Mouse (Mus musculus): Measurements from ENCODE around the gene Rbfox1. TPM values are rescaled to one million over a fixed set of nuclear protein-coding genes. Genes with fewer than 3 reads are reported as not detected.

Gene Rbfox1
- polyA plus RNA-seq, 1 experiment from 2014 or later = 4.5 TPM

GRCm38 (mm10) chr16:7347522-7348165 is 1462.5 kb downstream of the Rbfox1 start:
- 69% methylated on average over 7 of the region's 7 CpGs for WGBS
- Histone ChIP-seq H3K4me2 (ENCODE audit: low read depth, low read length) (no peak overlapping the region), H3K27me3 (ENCODE audit: control insufficient read depth, insufficient read depth, low read length) (no peaks in the 10 kb centered on the region), H3K9me3 (replicated peaks; ENCODE audit: control insufficient read depth, low read length) (no peaks in the 10 kb centered on the region), H3K4me3 (replicated peaks; ENCODE audit: low read length) (no peak overlapping the region), H3K36me3 (ENCODE audit: control insufficient read depth, insufficient read depth, low read length) (no peaks in the 10 kb centered on the region), H3K4me1 (ENCODE audit: control insufficient read depth, insufficient read depth, low read length) (no peaks in the 10 kb centered on the region), H3K9ac (ENCODE audit: low read length) (no peak overlapping the region), H3K27ac (ENCODE audit: low read length) (no peak overlapping the region)
- no peak for ATAC-seq (ENCODE audit: insufficient read depth, low FRiP score)

DNA sequence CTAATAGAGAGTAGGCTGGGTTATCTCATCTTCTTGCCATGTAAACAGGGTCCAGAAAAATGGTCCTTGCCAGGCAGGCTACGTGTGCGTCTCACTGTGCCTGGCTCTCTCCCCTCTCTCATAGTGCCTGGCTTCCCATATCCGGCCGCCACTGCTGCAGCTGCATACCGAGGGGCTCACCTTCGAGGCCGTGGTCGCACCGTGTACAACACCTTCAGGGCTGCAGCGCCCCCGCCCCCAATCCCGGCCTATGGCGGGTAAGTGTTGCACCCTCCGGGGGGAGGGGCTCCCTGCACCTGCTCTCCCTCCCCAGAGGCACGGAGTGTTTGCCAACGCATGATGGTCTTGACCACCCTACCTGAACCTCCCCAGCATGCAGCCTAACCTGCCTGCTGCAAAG is 1467.7 kb downstream of the Rbfox1 start:
- no peaks in the 10 kb centered on the region for H3K27me3 ChIP-seq (ENCODE audit: control insufficient read depth, insufficient read depth, low read length)
- H3K4me3 ChIP-seq (replicated peaks; ENCODE audit: low read length) = no peak overlapping the region
- no peaks in the 10 kb centered on the region for H3K36me3 ChIP-seq (ENCODE audit: control insufficient read depth, insufficient read depth, low read length)
- no peak overlapping the region for H3K4me2 ChIP-seq (ENCODE audit: low read depth, low read length)
- no peak overlapping the region for H3K9ac ChIP-seq (ENCODE audit: low read length)
- 52% methylated on average over 16 of the region's 16 CpGs for WGBS
- H3K9me3 ChIP-seq (replicated peaks; ENCODE audit: control insufficient read depth, low read length) = no peaks in the 10 kb centered on the region
- no peaks in the 10 kb centered on the region for H3K4me1 ChIP-seq (ENCODE audit: control insufficient read depth, insufficient read depth, low read length)
- H3K27ac ChIP-seq (ENCODE audit: low read length) = no peak overlapping the region
- ATAC-seq (ENCODE audit: insufficient read depth, low FRiP score) = no peak

DNA sequence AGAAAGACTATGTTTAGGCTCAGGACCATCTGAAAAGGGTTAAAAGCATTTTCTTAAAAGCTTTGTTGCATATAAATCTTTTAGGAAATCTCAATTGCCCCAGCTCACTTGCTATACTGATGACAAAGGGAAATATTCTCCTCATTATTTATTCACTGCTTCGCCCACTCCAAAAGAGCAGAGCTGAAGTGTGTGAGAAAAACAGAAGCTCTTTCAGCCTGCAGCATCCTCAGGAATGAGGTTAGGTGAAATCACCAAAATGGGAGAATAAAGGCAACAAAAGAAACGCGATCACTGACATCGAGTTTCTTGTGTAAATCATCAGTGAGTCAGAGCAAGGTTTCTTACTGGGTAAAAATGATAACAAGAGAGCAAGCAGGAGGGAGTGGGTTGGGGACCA is 1469.0 kb downstream of the Rbfox1 start:
- 50% methylated on average over 4 of the region's 4 CpGs for WGBS

GRCm38 (mm10) chr16:7359043-7359442 is 1473.9 kb downstream of the Rbfox1 start:
- H3K4me3 ChIP-seq (replicated peaks; ENCODE audit: low read length) = no peak overlapping the region
- no peak overlapping the region for H3K27ac ChIP-seq (ENCODE audit: low read length)
- H3K27me3 ChIP-seq (ENCODE audit: control insufficient read depth, insufficient read depth, low read length) = no peaks in the 10 kb centered on the region
- ATAC-seq (ENCODE audit: insufficient read depth, low FRiP score) = no peak
- no peaks in the 10 kb centered on the region for H3K9me3 ChIP-seq (replicated peaks; ENCODE audit: control insufficient read depth, low read length)
- H3K36me3 ChIP-seq (ENCODE audit: control insufficient read depth, insufficient read depth, low read length) = no peaks in the 10 kb centered on the region
- no peak overlapping the region for H3K4me2 ChIP-seq (ENCODE audit: low read depth, low read length)
- WGBS = 79% methylated on average over 5 of the region's 5 CpGs
- no peak overlapping the region for H3K9ac ChIP-seq (ENCODE audit: low read length)
- no peaks in the 10 kb centered on the region for H3K4me1 ChIP-seq (ENCODE audit: control insufficient read depth, insufficient read depth, low read length)

More for the DNA sequence above, 1469.0 kb downstream of the Rbfox1 start:
- no peaks in the 10 kb centered on the region for H3K9me3 ChIP-seq (replicated peaks; ENCODE audit: control insufficient read depth, low read length)
- no peaks in the 10 kb centered on the region for H3K4me1 ChIP-seq (ENCODE audit: control insufficient read depth, insufficient read depth, low read length)
- no peaks in the 10 kb centered on the region for H3K36me3 ChIP-seq (ENCODE audit: control insufficient read depth, insufficient read depth, low read length)
- H3K27ac ChIP-seq (ENCODE audit: low read length) = no peak overlapping the region
- H3K27me3 ChIP-seq (ENCODE audit: control insufficient read depth, insufficient read depth, low read length) = no peaks in the 10 kb centered on the region
- H3K4me3 ChIP-seq (replicated peaks; ENCODE audit: low read length) = no peak overlapping the region
- ATAC-seq (ENCODE audit: insufficient read depth, low FRiP score) = no peak
- no peak overlapping the region for H3K9ac ChIP-seq (ENCODE audit: low read length)
- H3K4me2 ChIP-seq (ENCODE audit: low read depth, low read length) = no peak overlapping the region

GRCm38 (mm10) chr16:7360706-7361105 is 1475.6 kb downstream of the Rbfox1 start:
- no peak for ATAC-seq (ENCODE audit: insufficient read depth, low FRiP score)
- WGBS = 81% methylated on average over 1 of the region's 1 CpGs
- Histone ChIP-seq H3K27ac (ENCODE audit: low read length) (no peak overlapping the region), H3K4me2 (ENCODE audit: low read depth, low read length) (no peak overlapping the region), H3K27me3 (ENCODE audit: control insufficient read depth, insufficient read depth, low read length) (no peaks in the 10 kb centered on the region), H3K4me1 (ENCODE audit: control insufficient read depth, insufficient read depth, low read length) (no peaks in the 10 kb centered on the region), H3K36me3 (ENCODE audit: control insufficient read depth, insufficient read depth, low read length) (no peaks in the 10 kb centered on the region), H3K9me3 (replicated peaks; ENCODE audit: control insufficient read depth, low read length) (no peaks in the 10 kb centered on the region), H3K4me3 (replicated peaks; ENCODE audit: low read length) (no peak overlapping the region), H3K9ac (ENCODE audit: low read length) (no peak overlapping the region)

DNA sequence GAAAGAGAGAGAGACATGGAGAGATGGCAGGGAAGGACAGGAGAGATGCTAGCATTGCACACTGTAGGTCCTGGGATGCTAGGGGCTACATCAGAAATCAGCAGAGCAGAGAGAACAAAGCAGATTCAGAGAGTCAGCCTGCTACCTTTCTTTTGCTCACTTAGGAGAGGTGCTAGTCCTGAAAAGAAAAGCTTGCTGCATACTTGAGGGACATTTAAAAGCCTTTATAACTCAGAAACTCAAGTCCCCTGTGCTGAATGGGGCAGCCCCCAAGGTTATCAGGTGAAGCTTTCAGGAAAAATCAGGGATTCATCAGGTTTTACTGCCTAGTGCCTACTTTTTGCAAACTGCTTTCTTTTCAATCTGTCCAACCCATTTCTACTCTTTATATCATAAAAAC is 1480.7 kb downstream of the Rbfox1 start:
- Histone ChIP-seq H3K36me3 (ENCODE audit: control insufficient read depth, insufficient read depth, low read length) (no peaks in the 10 kb centered on the region), H3K27me3 (ENCODE audit: control insufficient read depth, insufficient read depth, low read length) (no peaks in the 10 kb centered on the region), H3K9me3 (replicated peaks; ENCODE audit: control insufficient read depth, low read length) (no peaks in the 10 kb centered on the region), H3K27ac (ENCODE audit: low read length) (no peak overlapping the region), H3K4me2 (ENCODE audit: low read depth, low read length) (no peak overlapping the region), H3K4me3 (replicated peaks; ENCODE audit: low read length) (no peak overlapping the region), H3K4me1 (ENCODE audit: control insufficient read depth, insufficient read depth, low read length) (no peaks in the 10 kb centered on the region), H3K9ac (ENCODE audit: low read length) (no peak overlapping the region)
- no peak for ATAC-seq (ENCODE audit: insufficient read depth, low FRiP score)

GRCm38 (mm10) chr16:7374146-7374545 is 1489.0 kb downstream of the Rbfox1 start:
- H3K36me3 ChIP-seq (ENCODE audit: control insufficient read depth, insufficient read depth, low read length) = no peaks in the 10 kb centered on the region
- H3K4me2 ChIP-seq (ENCODE audit: low read depth, low read length) = no peak overlapping the region
- H3K27me3 ChIP-seq (ENCODE audit: control insufficient read depth, insufficient read depth, low read length) = no peaks in the 10 kb centered on the region
- WGBS = 64% methylated on average over 3 of the region's 3 CpGs
- no peak for ATAC-seq (ENCODE audit: insufficient read depth, low FRiP score)
- H3K27ac ChIP-seq (ENCODE audit: low read length) = no peak overlapping the region
- no peaks in the 10 kb centered on the region for H3K4me1 ChIP-seq (ENCODE audit: control insufficient read depth, insufficient read depth, low read length)
- no peak overlapping the region for H3K4me3 ChIP-seq (replicated peaks; ENCODE audit: low read length)
- H3K9ac ChIP-seq (ENCODE audit: low read length) = no peak overlapping the region
- H3K9me3 ChIP-seq (replicated peaks; ENCODE audit: control insufficient read depth, low read length) = no peaks in the 10 kb centered on the region

GRCm38 (mm10) chr16:7374674-7375073 is 1489.5 kb downstream of the Rbfox1 start:
- H3K4me2 ChIP-seq (ENCODE audit: low read depth, low read length) = no peak overlapping the region
- whole genome bisulfite sequencing = 62% methylated on average over 2 of the region's 2 CpGs
- H3K4me3 ChIP-seq (replicated peaks; ENCODE audit: low read length) = no peak overlapping the region
- no peak overlapping the region for H3K27ac ChIP-seq (ENCODE audit: low read length)
- no peaks in the 10 kb centered on the region for H3K4me1 ChIP-seq (ENCODE audit: control insufficient read depth, insufficient read depth, low read length)
- ATAC-seq (ENCODE audit: insufficient read depth, low FRiP score) = no peak
- no peaks in the 10 kb centered on the region for H3K36me3 ChIP-seq (ENCODE audit: control insufficient read depth, insufficient read depth, low read length)
- H3K9me3 ChIP-seq (replicated peaks; ENCODE audit: control insufficient read depth, low read length) = no peaks in the 10 kb centered on the region
- no peaks in the 10 kb centered on the region for H3K27me3 ChIP-seq (ENCODE audit: control insufficient read depth, insufficient read depth, low read length)
- H3K9ac ChIP-seq (ENCODE audit: low read length) = no peak overlapping the region

DNA sequence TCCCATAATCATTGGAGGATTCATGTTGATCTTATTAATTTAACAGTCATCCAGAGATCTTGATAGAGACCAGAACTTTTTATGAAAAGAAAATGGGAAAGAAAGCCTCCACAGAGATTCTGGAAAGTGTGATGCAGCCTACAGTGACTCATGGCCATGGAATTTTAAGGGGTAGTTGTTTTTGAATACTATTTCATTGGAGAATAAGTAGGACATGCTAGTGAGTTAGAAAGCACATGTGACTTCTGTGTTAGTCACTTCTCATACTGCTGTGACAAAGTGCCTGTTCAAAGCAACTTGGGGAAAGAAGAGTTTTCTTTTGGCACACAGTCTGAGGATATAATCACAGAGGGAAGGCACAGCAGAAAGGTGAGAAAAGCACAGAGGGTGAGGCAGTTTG is 1510.9 kb downstream of the Rbfox1 start:
- H3K9ac ChIP-seq (ENCODE audit: low read length) = no peak overlapping the region
- no peak overlapping the region for H3K27ac ChIP-seq (ENCODE audit: low read length)
- no peak overlapping the region for H3K4me3 ChIP-seq (replicated peaks; ENCODE audit: low read length)
- no peaks in the 10 kb centered on the region for H3K4me1 ChIP-seq (ENCODE audit: control insufficient read depth, insufficient read depth, low read length)
- H3K9me3 ChIP-seq (replicated peaks; ENCODE audit: control insufficient read depth, low read length) = no peaks in the 10 kb centered on the region
- H3K27me3 ChIP-seq (ENCODE audit: control insufficient read depth, insufficient read depth, low read length) = no peaks in the 10 kb centered on the region
- no peak for ATAC-seq (ENCODE audit: insufficient read depth, low FRiP score)
- H3K4me2 ChIP-seq (ENCODE audit: low read depth, low read length) = no peak overlapping the region
- H3K36me3 ChIP-seq (ENCODE audit: control insufficient read depth, insufficient read depth, low read length) = no peaks in the 10 kb centered on the region

Data from stomach, embryonic 16.5 days (tissue).